Mouse (Mus musculus) leukemia stem cell, adult 10-12 weeks (primary cell): ENCODE measurements around the gene Cox19. TPM values are rescaled to one million over a fixed set of nuclear protein-coding genes. Genes with fewer than 3 reads are reported as not detected.

Experiments
- polyA plus RNA-seq: library from polyadenylated mRNA; stranded (reverse); fragments of >175 nt; gene quantifications from 2 replicates; pipeline ENCODE4 v1.2.3, GENCODE M21; 2012; ENCODE audit warnings: low replicate concordance

Gene Cox19
- 31.5 and 69.9 TPM in 2 replicates for polyA plus RNA-seq

DNA sequence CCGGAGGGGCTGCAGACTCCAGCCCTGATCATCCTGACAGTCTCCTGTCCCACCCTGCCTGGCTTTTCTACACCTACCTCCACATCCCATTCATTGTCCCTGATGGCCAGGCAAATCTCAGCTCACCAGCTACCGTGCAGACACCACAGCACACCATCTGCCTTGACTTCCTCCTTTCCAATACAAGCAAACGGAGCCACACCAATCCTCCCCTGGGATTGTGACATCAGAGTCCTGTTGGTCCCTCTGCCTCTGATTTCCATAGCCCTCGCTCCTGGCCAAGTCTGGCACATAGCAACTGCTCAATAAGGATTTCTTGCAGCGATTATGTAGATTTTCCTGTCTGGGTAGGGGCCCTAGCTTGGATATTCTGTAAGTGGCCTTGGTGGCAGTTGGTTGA lies at the start of gene Cox19:
Gene Cox19, minus strand, starts transcription at position 285 of the 400 bp plus-strand sequence.

DNA sequence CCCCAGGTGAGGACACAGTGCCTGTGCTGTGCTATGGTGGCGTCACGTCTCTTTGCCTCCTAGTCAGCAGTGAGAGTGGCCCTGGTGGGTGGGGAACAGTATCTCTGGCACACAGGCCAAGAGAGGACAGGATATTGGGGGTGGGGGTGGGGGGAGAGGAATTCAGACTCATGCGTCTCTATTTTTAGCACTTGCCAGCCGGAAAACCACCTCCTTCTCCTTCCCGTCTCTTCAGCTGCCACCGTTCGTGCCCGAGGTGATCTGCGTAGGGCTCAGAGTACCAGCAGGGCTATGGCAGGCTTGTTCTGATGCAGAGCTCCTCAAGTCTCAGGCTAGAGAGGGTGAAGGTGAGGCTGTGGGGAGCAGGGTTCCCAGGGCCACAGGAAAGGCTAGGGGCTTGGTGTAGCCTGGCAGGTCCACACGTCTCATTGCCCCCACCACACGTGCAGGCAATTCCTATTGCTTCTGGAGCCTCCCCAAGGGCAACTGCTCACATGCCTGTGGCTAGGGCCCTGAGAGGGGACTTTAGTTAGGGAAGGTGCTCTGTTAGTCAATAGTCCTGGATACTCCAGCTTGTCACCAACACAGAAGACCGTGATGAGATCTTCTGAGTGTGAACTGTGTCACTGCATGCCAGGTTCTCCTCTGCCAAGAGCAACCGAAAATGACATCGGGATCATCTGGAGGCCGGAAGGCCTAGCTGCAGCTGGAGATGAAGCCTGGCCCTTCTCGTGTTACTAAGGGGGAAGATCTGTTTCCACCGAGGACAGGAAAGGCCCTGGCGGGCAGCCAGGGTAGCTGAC lies 26.5 kb upstream of the Cox19 start, which contains the start of gene Gpr146:
Gene Gpr146, plus strand, starts transcription at position 230 of the 803 bp plus-strand sequence.

DNA sequence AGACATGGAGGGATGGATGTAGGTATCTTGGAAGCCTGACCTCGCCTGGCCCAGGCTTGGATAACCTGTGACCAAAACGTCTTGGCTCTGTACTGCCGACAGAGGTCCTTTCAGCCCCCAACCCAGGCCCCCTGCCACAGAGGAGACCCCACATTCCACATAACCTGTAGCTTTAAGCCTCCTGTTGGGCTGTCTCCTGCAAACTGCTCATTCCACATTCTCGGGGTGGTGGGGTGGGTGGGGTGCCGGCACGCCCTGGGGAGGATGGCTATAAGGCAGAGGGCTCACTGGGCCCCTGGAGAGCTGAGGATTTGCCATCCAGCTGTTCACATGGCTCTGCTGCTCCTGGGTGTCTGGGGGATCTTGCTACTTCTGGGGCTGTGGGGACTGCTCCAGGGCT lies 1.1 kb upstream of the Cox19 start, which contains the start of gene Cyp2w1:
Gene Cyp2w1, plus strand, starts transcription at position 301 of the 400 bp plus-strand sequence.

DNA sequence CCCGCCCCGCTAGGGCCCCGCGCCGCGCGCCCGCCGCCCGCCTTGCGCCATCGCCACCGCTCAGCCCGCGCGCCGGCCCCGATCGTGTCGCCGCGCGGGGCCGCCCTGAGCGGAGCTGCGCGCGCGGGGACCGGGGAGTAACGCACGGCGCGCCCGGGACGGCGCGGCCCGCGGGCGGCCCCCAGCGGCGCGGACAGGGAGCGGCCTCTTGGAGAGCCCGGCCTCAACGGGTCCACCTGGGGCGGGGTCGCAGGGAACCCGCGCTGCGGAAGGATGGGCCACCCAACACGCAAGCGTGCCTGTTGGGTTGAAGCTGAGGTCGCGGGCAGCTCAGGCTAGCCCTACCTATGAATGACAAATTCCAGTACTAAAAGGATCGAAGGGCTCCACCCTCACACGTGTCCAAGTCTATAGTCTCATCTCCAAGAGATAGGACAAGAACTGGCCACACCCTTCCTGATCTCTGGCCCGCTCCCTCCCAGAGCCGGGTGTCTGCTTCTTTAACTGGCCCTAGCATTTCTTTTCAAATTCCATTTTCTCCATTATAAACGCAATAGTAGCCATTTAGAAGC lies 25.7 kb downstream of the Cox19 start, which contains the start of gene Adap1:
Gene Adap1, minus strand, starts transcription at position 228 of the 572 bp plus-strand sequence.

Other genes with a start within 250 kb of the Cox19 start
- gene Prkar1b, start 201.4 kb downstream of the Cox19 start, polyA plus RNA-seq, result 0.95 and 1.6 TPM in 2 replicates
- gene Dnaaf5, start 201.2 kb downstream of the Cox19 start, polyA plus RNA-seq, result 83.4 and 123 TPM in 2 replicates
- gene Sun1, start 150.8 kb downstream of the Cox19 start, polyA plus RNA-seq, result 11.8 and 39.6 TPM in 2 replicates
- gene Get4, start 99.1 kb downstream of the Cox19 start, polyA plus RNA-seq, result 85.5 and 92.0 TPM in 2 replicates
- gene Adap1, start 25.8 kb downstream of the Cox19 start, polyA plus RNA-seq, result 6.4 and 6.7 TPM in 2 replicates
- not detected in 2 replicates for gene Cyp2w1, start 1.2 kb upstream of the Cox19 start, polyA plus RNA-seq
- 37.7 and 55.6 TPM in 2 replicates for gene Gpr146, start 26.3 kb upstream of the Cox19 start, polyA plus RNA-seq
- 0.09 and 0.23 TPM in 2 replicates for gene C130050O18Rik, start 53.9 kb upstream of the Cox19 start, polyA plus RNA-seq
- gene Gper1, start 71.7 kb upstream of the Cox19 start, polyA plus RNA-seq, result 0.17 TPM in 1 of 2 replicates, not detected in the other
- 27.4 and 43.2 TPM in 2 replicates for gene 3110082I17Rik, start 109.1 kb upstream of the Cox19 start, polyA plus RNA-seq
- gene Zfand2a, start 133.1 kb upstream of the Cox19 start, polyA plus RNA-seq, result 2.1 and 3.2 TPM in 2 replicates
- gene Uncx, start 192.1 kb upstream of the Cox19 start, polyA plus RNA-seq, result not detected in 2 replicates